Mouse (Mus musculus) gastrocnemius, adult 18-20 months (tissue): ENCODE measurements at regions not wholly inside any gene's neighbourhood (a gene's known extent, or its start where the extent isn't known, plus 50 kb on each side); places are given as distances from the start of the nearest gene placed in this dataset.

Source experiments
- DNase-seq: peaks from one replicate; pipeline ENCODE4 v3.0.0; 2021; ENCODE audit warnings: low spot score

- DNase-seq: no peak
Measured at GRCm38 (mm10) chr8:92518486-92518885, 155.6 kb upstream of the Irx6 start.

GRCm38 (mm10) chr8:92522519-92522918, 151.6 kb upstream of the Irx6 start:
- DNase-seq: no peak

- DNase-seq: no peak
Measured at GRCm38 (mm10) chr8:92529756-92530155, 144.3 kb upstream of the Irx6 start.

- DNase-seq: no peak
Measured at GRCm38 (mm10) chr8:92540636-92541035, 133.5 kb upstream of the Irx6 start.

DNA sequence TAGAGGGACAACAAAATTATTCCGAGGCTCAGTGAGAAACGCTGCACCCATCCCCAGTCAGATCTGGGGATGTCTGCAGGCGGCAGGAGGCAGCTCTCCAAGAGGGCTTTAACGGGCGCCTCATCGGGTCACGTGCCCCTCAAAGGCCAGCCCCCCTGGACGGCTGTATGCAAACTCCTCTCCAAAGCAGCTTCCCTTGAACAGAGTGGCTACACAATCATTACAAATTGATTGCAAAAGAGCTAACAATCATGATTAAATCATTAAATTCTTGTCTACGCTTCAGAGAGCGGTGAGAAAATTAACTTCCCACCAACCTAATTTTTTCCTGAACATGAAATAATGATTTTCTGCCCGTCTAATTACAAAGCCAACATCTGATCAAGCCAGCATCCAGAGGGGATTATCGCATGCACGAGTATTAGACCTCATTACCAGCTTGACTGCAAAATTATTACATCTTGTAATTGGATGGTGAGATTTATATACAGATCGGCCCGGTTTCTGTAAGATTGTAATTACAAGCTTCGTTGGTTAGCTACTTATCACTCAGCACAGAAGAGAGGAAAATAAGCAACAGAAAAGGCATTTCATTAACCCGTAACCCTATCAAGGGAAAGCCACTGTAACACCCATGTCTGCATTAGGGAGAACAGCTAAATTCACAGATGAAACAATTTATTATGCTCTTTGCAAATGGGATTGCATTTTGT, 128.6 kb upstream of the Irx6 start:
- no peak for DNase-seq

GRCm38 (mm10) chr8:92555140-92555539, 118.9 kb upstream of the Irx6 start:
- DNase-seq: no peak

- DNase-seq: no peak
Measured at GRCm38 (mm10) chr8:92555631-92556030, 118.5 kb upstream of the Irx6 start.

- no peak for DNase-seq
Measured at GRCm38 (mm10) chr8:92562471-92562870, 111.6 kb upstream of the Irx6 start.

DNA sequence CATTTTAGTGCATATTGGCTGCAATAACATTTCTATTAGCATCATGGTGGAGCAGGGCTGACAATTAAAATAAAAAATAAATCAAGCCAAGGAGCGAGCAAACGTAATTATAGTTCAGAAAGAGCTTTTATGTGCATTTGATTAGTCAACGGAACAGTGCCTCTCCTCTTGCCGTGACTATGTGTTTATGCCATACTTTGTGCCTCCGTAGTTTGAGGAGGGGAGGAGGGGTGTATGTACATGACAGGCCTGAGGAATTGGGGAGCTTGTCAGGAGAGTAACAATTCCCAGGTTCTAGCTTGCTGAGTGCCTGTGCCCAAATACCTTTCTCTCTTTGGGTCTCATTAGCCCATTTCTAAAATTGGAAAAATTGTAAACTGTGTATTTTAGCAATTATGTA, 111.1 kb upstream of the Irx6 start:
- no peak for DNase-seq

DNA sequence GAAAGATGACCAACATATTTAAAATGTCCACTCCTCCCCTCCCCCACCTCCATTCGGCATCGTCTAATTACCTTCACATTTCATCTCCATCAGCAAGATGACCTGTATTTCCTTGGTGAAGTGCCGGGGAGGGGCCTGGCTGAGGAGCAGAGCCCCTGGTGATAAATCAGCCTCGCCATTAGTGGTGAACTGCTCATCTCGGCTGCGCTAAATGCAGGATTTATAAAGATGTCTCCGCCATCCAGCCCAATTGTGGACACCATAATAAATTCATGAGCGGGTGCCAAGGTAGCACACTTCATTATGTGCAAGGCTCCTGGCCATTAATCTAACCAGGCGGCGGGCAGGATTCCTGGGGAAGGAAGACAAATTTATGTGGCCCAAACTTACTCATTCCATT, 104.4 kb upstream of the Irx6 start:
- DNase-seq: no peak

GRCm38 (mm10) chr8:92579446-92579845, 94.6 kb upstream of the Irx6 start:
- no peak for DNase-seq

DNA sequence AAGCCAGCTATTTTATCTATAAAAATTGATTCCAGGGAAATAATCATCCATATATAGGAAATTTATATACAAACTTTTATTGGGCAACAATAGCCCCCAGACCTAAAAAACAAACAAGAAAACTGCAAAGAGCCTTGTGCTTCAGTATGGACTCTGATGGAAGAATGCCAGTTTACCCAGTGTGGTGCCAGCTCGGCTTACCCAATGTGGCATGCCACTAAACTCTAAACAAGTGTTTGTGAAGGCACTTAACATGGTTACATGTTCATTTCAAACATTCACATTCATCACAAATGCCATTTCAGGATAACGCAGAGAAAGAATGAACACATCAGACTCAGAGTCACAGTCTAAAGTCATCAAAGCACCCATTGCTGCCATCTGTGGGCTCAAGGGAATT, 93.0 kb upstream of the Irx6 start:
- DNase-seq: no peak

DNA sequence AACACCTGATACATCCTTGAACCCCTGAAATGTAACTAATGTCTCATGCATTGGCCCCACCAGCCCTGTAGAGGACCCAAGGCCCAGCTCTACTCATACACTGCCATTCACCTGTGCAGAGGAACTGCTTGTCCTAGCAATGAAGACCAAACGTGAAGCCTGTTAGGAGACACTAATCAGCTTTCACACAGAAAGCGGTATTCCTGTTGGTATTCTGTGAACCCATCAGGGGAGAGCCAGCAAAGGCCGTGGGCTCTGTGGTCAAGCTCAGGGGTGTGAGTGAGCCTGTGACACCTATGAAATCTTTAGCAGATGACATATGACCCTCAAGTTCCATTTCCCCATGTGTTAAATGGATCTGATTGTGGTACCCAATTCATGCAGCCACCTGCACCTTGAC, 73.3 kb upstream of the Irx6 start:
- no peak for DNase-seq

- no peak for DNase-seq
Measured at GRCm38 (mm10) chr8:92602973-92603372, 71.1 kb upstream of the Irx6 start.

DNA sequence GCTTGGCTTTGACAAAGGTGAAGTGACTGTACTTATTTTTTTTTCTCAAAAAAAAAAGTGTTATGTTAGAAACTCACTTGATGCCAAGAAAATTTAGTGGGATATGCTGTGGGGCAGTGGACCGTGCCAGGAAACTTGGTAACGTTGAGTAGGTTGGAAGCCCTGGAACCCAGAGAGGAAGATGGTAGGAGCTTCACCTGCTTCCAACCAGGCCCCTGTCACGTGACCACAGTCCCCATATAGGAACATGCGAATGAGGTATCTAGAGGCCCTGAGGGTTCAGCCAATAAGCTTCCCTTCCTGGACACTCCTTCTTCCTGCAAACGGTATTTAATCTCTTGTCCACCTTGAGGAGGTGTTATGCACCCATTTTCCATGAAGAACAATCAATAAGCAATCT, 68.5 kb upstream of the Irx6 start:
- no peak for DNase-seq

GRCm38 (mm10) chr8:92607604-92608003, 66.5 kb upstream of the Irx6 start:
- DNase-seq: no peak

DNA sequence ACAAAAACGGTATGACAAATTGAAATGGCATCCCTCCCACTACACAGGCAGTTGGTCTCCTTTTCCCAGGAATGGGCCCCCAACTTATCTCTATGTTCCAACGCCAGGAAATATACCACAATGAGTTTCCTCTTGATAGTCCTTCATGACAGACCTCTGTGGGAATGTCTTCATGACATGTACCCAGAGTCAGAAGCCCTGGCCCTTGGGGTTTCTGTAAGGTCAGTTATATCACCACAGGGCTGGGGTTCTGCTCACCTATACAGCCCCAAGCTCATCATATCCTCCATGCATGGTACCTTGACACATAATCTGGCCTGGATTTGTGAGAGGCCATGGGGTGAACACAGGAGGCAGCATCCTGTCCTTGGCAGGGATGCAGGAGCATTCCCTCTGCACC, 64.2 kb upstream of the Irx6 start:
- DNase-seq: no peak

DNA sequence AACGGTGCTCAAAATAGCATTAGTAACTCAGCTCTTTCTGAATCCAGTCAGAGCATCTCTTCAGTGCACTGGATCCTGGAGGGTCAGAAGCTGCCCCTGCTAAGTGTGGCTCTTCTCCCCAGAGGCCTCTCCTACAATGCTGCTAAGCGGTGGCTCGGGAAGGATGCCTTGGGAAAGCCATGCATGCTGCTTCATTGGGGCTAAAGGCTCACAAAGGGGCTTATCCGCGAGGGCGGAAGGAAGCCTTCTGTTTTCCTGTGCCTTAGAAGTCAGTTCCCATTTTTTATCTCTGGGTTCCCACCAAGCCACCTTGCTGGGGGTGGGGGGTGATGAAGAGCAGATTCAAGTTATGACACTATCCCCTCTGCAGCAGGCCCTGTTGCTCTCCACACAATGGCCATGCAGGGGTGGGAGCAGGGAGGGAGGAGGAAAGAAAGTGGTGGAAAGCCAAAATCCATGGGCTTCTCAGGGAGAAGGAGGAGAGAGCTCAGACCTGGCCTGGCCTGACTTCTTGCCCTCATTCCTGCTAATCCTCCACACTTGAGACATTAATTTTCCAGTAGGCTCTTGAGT, 63.5 kb upstream of the Irx6 start:
- no peak for DNase-seq

DNA sequence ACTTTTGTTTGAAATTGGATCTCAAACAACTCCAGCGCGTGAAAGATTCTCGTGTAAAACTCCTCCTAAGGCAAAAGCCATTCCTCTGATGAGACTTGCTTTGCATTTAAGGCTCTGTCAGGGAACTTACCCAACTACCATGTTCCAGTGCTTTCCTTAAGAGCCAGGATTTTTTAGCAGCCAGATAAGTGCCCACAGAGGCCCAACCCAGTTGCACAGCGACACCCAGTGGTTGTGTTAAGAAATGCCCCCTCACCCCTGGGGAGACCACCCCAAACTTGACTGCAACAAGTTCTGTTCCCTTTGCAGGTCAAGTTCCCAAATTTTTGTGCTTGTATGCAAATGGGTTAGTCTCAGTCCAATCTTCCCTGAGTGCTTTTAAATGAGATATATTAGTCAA, 60.6 kb upstream of the Irx6 start:
- no peak for DNase-seq

- DNase-seq: no peak
Measured at GRCm38 (mm10) chr8:92616341-92617115, 57.6 kb upstream of the Irx6 start.

- no peak for DNase-seq
Measured at GRCm38 (mm10) chr8:92618281-92618680, 55.8 kb upstream of the Irx6 start.
